Mouse (Mus musculus) MEL (cell line): ENCODE results near the gene Gm43720. TPM values are rescaled to one million over a fixed set of nuclear protein-coding genes. Genes with fewer than 3 reads are reported as not detected.

Source experiments
- DNase-seq: peaks from one replicate; pipeline ENCODE4 v3.0.0; 2011; ENCODE audit warnings: low read depth, low spot score
- H3K27ac ChIP-seq: 2 replicates; pipeline ENCODE4 v1.5.1; 2012; ENCODE audit warnings: low read depth, mild to moderate bottlenecking, control low read depth, low read length, moderate library complexity; ENCODE audit not compliant: control insufficient read depth
- H3K27me3 ChIP-seq, 2 experiments: fragments of 150-350 bp in 1 of 2; sonication (generic) in 1 of 2; 2 replicates each; pipeline ENCODE4 v1.6.1; 2012; ENCODE audit warnings: low read length in 2 of 2, mild to moderate bottlenecking in 2 of 2, improper control_type of control experiment in 1 of 2, moderate library complexity in 1 of 2; ENCODE audit not compliant: insufficient read depth in 2 of 2, control insufficient read depth in 1 of 2
- H3K36me3 ChIP-seq, 2 experiments: 2 replicates each; pipeline ENCODE4 v1.6.1; 2012 to 2014; ENCODE audit warnings: low read length in 2 of 2, improper control_type of control experiment in 1 of 2, inconsistent platforms in 1 of 2, mild to moderate bottlenecking in 1 of 2; ENCODE audit not compliant: insufficient read depth in 2 of 2, control insufficient read depth in 1 of 2
- H3K4me1 ChIP-seq, 2 experiments: fragments of 150-350 bp in 1 of 2; sonication (generic) in 1 of 2; 2 replicates each; pipeline ENCODE4 v1.6.1; 2012; ENCODE audit warnings: low read length in 2 of 2, improper control_type of control experiment in 1 of 2, mild to moderate bottlenecking in 1 of 2; ENCODE audit not compliant: insufficient read depth in 2 of 2, control insufficient read depth in 1 of 2
- H3K4me3 ChIP-seq, 2 experiments: fragments of 150-350 bp in 1 of 2; sonication (generic) in 1 of 2; 2 replicates each; pipeline ENCODE4 v1.5.1; 2012; ENCODE audit warnings: low read depth in 2 of 2, low read length in 2 of 2, mild to moderate bottlenecking in 2 of 2, moderate library complexity in 2 of 2, control low read depth in 1 of 2, improper control_type of control experiment in 1 of 2; ENCODE audit not compliant: control insufficient read depth in 1 of 2, insufficient read depth in 1 of 2
- H3K79me2 ChIP-seq: 2 replicates; pipeline ENCODE4 v1.6.1; 2012; ENCODE audit warnings: mild to moderate bottlenecking, low read length, moderate library complexity; ENCODE audit not compliant: control insufficient read depth, poor library complexity, insufficient read depth
- H3K9ac ChIP-seq: 2 replicates; pipeline ENCODE4 v1.6.1; 2012; ENCODE audit warnings: low read depth, mild to moderate bottlenecking, control low read depth, low read length, moderate library complexity; ENCODE audit not compliant: control insufficient read depth, poor library complexity, severe bottlenecking
- H3K9me3 ChIP-seq: fragments of 150-350 bp; sonication (generic); replicated peaks from 2 replicates; pipeline ENCODE4 v1.6.1; 2012; ENCODE audit warnings: mild to moderate bottlenecking, low read length, improper control_type of control experiment, moderate library complexity; ENCODE audit not compliant: insufficient read depth
- CHD2 ChIP-seq: IDR thresholded peaks from 2 replicates; pipeline ENCODE4 v1.6.1; 2011; ENCODE audit warnings: low read length, improper control_type of control experiment
- CTCF ChIP-seq, 3 experiments: IDR thresholded peaks in 2 of 3; conservative IDR thresholded peaks in 1 of 3; 2 replicates each; pipeline ENCODE4 v1.5.1; 2011 to 2012; ENCODE audit warnings: low read length in 3 of 3, low read depth in 2 of 3, mild to moderate bottlenecking in 2 of 3, improper control_type of control experiment in 1 of 3, inconsistent platforms in 1 of 3, mixed read lengths in 1 of 3, moderate library complexity in 1 of 3; ENCODE audit not compliant: control insufficient read depth in 1 of 3, insufficient read depth in 1 of 3, poor library complexity in 1 of 3, severe bottlenecking in 1 of 3
- EP300 ChIP-seq, 2 experiments: IDR thresholded peaks; 2 replicates each; pipeline ENCODE4 v1.6.1; 2011; ENCODE audit warnings: improper control_type of control experiment in 2 of 2, low read length in 2 of 2, low read depth in 1 of 2, mild to moderate bottlenecking in 1 of 2
- ETS1 ChIP-seq: IDR thresholded peaks from 2 replicates; pipeline ENCODE4 v1.6.1; 2012; ENCODE audit warnings: low read depth, mild to moderate bottlenecking, inconsistent platforms, low read length, improper control_type of control experiment, moderate library complexity
- HCFC1 ChIP-seq: IDR thresholded peaks from 2 replicates; pipeline ENCODE4 v1.6.1; 2012; ENCODE audit warnings: low read depth, mild to moderate bottlenecking, inconsistent platforms, low read length, improper control_type of control experiment, moderate library complexity
- KAT2A ChIP-seq: conservative IDR thresholded peaks from 2 replicates; pipeline ENCODE4 v1.6.1; 2012; ENCODE audit warnings: low read depth, low read length, improper control_type of control experiment, inconsistent platforms
- MAX ChIP-seq: IDR thresholded peaks from 2 replicates; pipeline ENCODE4 v1.6.1; 2011; ENCODE audit warnings: low read length, improper control_type of control experiment
- MAZ ChIP-seq: IDR thresholded peaks from 2 replicates; pipeline ENCODE4 v1.6.1; 2012; ENCODE audit warnings: low read depth, mild to moderate bottlenecking, inconsistent platforms, low read length, improper control_type of control experiment
- POLR2AphosphoS2 ChIP-seq: IDR thresholded peaks from 2 replicates; pipeline ENCODE4 v1.6.1; 2011; ENCODE audit warnings: low read length, improper control_type of control experiment
- POLR2AphosphoS5 ChIP-seq: IDR thresholded peaks from 2 replicates; pipeline ENCODE4 v1.6.1; 2012; ENCODE audit warnings: low read depth, borderline replicate concordance, mild to moderate bottlenecking, inconsistent platforms, low read length, moderate library complexity, mixed read lengths
- RAD21 ChIP-seq: IDR thresholded peaks from 2 replicates; pipeline ENCODE4 v1.6.1; 2011; ENCODE audit warnings: mild to moderate bottlenecking, low read depth, low read length, improper control_type of control experiment
- SMC3 ChIP-seq: IDR thresholded peaks from 2 replicates; pipeline ENCODE4 v1.6.1; 2011; ENCODE audit warnings: low read depth, low read length, improper control_type of control experiment
- TAL1 ChIP-seq: IDR thresholded peaks from 2 replicates; pipeline ENCODE4 v1.6.1; 2012; ENCODE audit warnings: mild to moderate bottlenecking, inconsistent platforms, low read length, moderate library complexity, mixed read lengths
- TBP ChIP-seq: IDR thresholded peaks from 2 replicates; pipeline ENCODE4 v1.8.0; 2011; ENCODE audit warnings: low read depth, low read length, improper control_type of control experiment
- USF2 ChIP-seq, 2 experiments: IDR thresholded peaks; 2 replicates each; pipeline ENCODE4 v1.6.1; 2011 to 2012; ENCODE audit warnings: improper control_type of control experiment in 2 of 2, low read length in 2 of 2, borderline replicate concordance in 1 of 2, inconsistent platforms in 1 of 2, low read depth in 1 of 2, mild to moderate bottlenecking in 1 of 2; ENCODE audit not compliant: insufficient read depth in 1 of 2
- ZC3H11A ChIP-seq: IDR thresholded peaks from 2 replicates; pipeline ENCODE4 v1.6.1; 2012; ENCODE audit warnings: low read depth, mild to moderate bottlenecking, inconsistent platforms, low read length, improper control_type of control experiment
- ZNF384 ChIP-seq: IDR thresholded peaks from 2 replicates; pipeline ENCODE4 v1.6.1; 2012; ENCODE audit warnings: low read depth, mild to moderate bottlenecking, inconsistent platforms, low read length, improper control_type of control experiment
- polyA plus RNA-seq, 2 experiments: library from polyadenylated mRNA; stranded (reverse) in 1 of 2; unstranded in 1 of 2; fragments of >175 nt in 1 of 2; fragments of >200 nt in 1 of 2; gene quantifications; 2 replicates each; pipeline versions ENCODE4 v1.2.1 to v1.2.4; 2012; ENCODE audit warnings: low replicate concordance in 2 of 2, low read depth in 1 of 2; ENCODE audit not compliant: insufficient read length in 2 of 2, insufficient read depth in 1 of 2, missing spikeins in 1 of 2
- total RNA-seq: library from RNA; depleted of rRNA; stranded (reverse); fragments of 300-350 nt; gene quantifications from 2 replicates; pipeline ENCODE4 v1.2.3, GENCODE M21; 2012

The Gm43720 gene
- total and polyA plus RNA-seq, 3 experiments: not detected

GRCm38 (mm10) chr5:138223287-138223686 lies 56.5 kb downstream of the Gm43720 start:
- TF ChIP-seq EP300 (IDR thresholded peaks at IDR 0.05; ENCODE audit: low read depth in 1 of 2, low read length in 2 of 2) (peak in 1 of 2 experiments; percentile 7; a peak in 1 of 4 replicates), POLR2AphosphoS5 (no peak), ZNF384 (peak; percentile 60)
- peak; percentile 62 for DNase-seq
- peaks cover 0 to 13% of the 10 kb centered on the region in 2 experiments; a peak in 2 of 4 replicates for H3K36me3 ChIP-seq

DNA sequence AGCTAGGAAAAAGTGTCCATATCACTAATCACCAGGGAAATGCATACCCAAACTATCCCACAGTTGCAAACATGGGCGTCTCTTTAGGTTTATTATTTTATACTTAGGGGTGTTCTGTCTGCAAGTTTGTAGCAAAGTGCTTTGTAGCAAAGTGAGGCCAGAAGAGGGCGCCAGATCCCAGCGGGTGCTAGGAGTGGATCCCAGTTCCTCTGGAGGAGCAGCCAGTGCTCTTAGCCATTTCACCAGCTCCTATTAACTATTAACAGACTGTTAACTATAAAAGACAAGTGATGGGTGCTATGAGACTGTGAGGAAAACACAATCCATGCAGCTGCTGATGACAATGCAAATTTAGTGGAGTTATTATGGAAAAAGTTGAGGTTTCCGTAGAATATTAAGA lies 57.6 kb downstream of the Gm43720 start:
- Histone ChIP-seq H3K27ac (no peak overlapping the region), H3K9me3 (no peaks in the 10 kb centered on the region), H3K4me3 (no peak overlapping the region), H3K27me3 (peaks cover 2% of the 10 kb centered on the region in 2 experiments; a peak in 1 of 4 replicates), H3K9ac (no peak overlapping the region), H3K36me3 (peaks cover 0 to 5% of the 10 kb centered on the region in 2 experiments; a peak in 1 of 4 replicates), H3K4me1 (peaks cover 0 to 9% of the 10 kb centered on the region in 2 experiments; a peak in 2 of 4 replicates), H3K79me2 (no peaks in the 10 kb centered on the region)
- DNase-seq: peak; percentile 92
- no peak for TF ChIP-seq USF2 (IDR thresholded peaks at IDR 0.05; ENCODE audit: borderline replicate concordance in 1 of 2, insufficient read depth in 1 of 2, low read depth in 1 of 2, low read length in 2 of 2)
- no peak for TF ChIP-seq MAX
- TF ChIP-seq KAT2A: no peak
- TF ChIP-seq RAD21: peak; percentile 98
- peak; percentile 97 for TF ChIP-seq SMC3
- peak; percentile 96 to 99 (median 97) for TF ChIP-seq CTCF (IDR thresholded peaks at IDR 0.05 in 2 of 3, conservative IDR thresholded peaks at IDR 0.05 in 1 of 3; ENCODE audit: control insufficient read depth in 1 of 3, insufficient read depth in 1 of 3, low read depth in 2 of 3, low read length in 3 of 3, poor library complexity in 1 of 3, severe bottlenecking in 1 of 3)
- TF ChIP-seq MAZ: peak; percentile 29; the same call in 1 of the 2 replicates
- TF ChIP-seq CHD2: no peak
- no peak for TF ChIP-seq ETS1
- no peak for TF ChIP-seq TAL1
- peak; percentile 40; the same call in 1 of the 2 replicates for TF ChIP-seq TBP
- no peak for TF ChIP-seq POLR2AphosphoS2
- TF ChIP-seq HCFC1: 0 out of 2 replicates have a peak, but pooled peaks have one; percentile 26
- TF ChIP-seq ZC3H11A: peak; percentile 96

More at GRCm38 (mm10) chr5:138223287-138223686, 56.5 kb downstream of the Gm43720 start:
- peaks cover 6 to 12% of the 10 kb centered on the region in 2 experiments for H3K4me1 ChIP-seq
- H3K27me3 ChIP-seq: peaks cover 2% of the 10 kb centered on the region in 2 experiments; a peak in 1 of 4 replicates
- H3K4me3 ChIP-seq: no peak overlapping the region
- H3K9ac ChIP-seq: no peak overlapping the region
- no peaks in the 10 kb centered on the region for H3K9me3 ChIP-seq
- no peaks in the 10 kb centered on the region for H3K79me2 ChIP-seq
- no peak overlapping the region for H3K27ac ChIP-seq
